Mouse (Mus musculus): ENCODE data around the gene Cyp27a1. TPM values are rescaled to one million over a fixed set of nuclear protein-coding genes. Genes with fewer than 3 reads are reported as not detected.

The Cyp27a1 gene
- polyA plus RNA-seq, 1 experiment = 9.0 TPM

GRCm38 (mm10) chr1:74736977-74737376 lies 23.6 kb downstream of the Cyp27a1 start:
- TF ChIP-seq POLR2A (IDR thresholded peaks at IDR 0.05; ENCODE audit: control insufficient read depth, low read depth, low read length) = no peak
- TF ChIP-seq CTCF (IDR thresholded peaks at IDR 0.05; ENCODE audit: control insufficient read depth, insufficient read depth, insufficient replicate concordance, low read depth, low read length) = no peak
- Histone ChIP-seq H3K27me3 (ENCODE audit: control insufficient read depth, insufficient read depth, low read length) (no peaks in the 10 kb centered on the region), H3K27ac (ENCODE audit: control insufficient read depth, insufficient read depth, low read depth, low read length) (no peak overlapping the region), H3K4me1 (ENCODE audit: control insufficient read depth, insufficient read depth, low read length) (no peaks in the 10 kb centered on the region), H3K36me3 (ENCODE audit: control insufficient read depth, insufficient read depth, low read length) (no peaks in the 10 kb centered on the region), H3K4me3 (ENCODE audit: control insufficient read depth, low read depth, low read length) (no peak overlapping the region)

GRCm38 (mm10) chr1:74737500-74737899 lies 24.1 kb downstream of the Cyp27a1 start:
- no peak for TF ChIP-seq POLR2A (IDR thresholded peaks at IDR 0.05; ENCODE audit: control insufficient read depth, low read depth, low read length)
- no peak for TF ChIP-seq CTCF (IDR thresholded peaks at IDR 0.05; ENCODE audit: control insufficient read depth, insufficient read depth, insufficient replicate concordance, low read depth, low read length)
- H3K4me3 ChIP-seq (ENCODE audit: control insufficient read depth, low read depth, low read length) = no peak overlapping the region

GRCm38 (mm10) chr1:74740846-74741245 lies 27.5 kb downstream of the Cyp27a1 start:
- no peak overlapping the region for H3K4me3 ChIP-seq (ENCODE audit: control insufficient read depth, low read depth, low read length)
- no peaks in the 10 kb centered on the region for H3K36me3 ChIP-seq (ENCODE audit: control insufficient read depth, insufficient read depth, low read length)
- no peaks in the 10 kb centered on the region for H3K27me3 ChIP-seq (ENCODE audit: control insufficient read depth, insufficient read depth, low read length)
- TF ChIP-seq CTCF (IDR thresholded peaks at IDR 0.05; ENCODE audit: control insufficient read depth, insufficient read depth, insufficient replicate concordance, low read depth, low read length) (no peak), POLR2A (IDR thresholded peaks at IDR 0.05; ENCODE audit: control insufficient read depth, low read depth, low read length) (no peak)
- H3K4me1 ChIP-seq (ENCODE audit: control insufficient read depth, insufficient read depth, low read length) = no peaks in the 10 kb centered on the region
- H3K27ac ChIP-seq (ENCODE audit: control insufficient read depth, insufficient read depth, low read depth, low read length) = no peak overlapping the region

More at GRCm38 (mm10) chr1:74737500-74737899, 24.1 kb downstream of the Cyp27a1 start:
- Histone ChIP-seq H3K27ac (ENCODE audit: control insufficient read depth, insufficient read depth, low read depth, low read length) (no peak overlapping the region), H3K27me3 (ENCODE audit: control insufficient read depth, insufficient read depth, low read length) (no peaks in the 10 kb centered on the region), H3K36me3 (ENCODE audit: control insufficient read depth, insufficient read depth, low read length) (no peaks in the 10 kb centered on the region), H3K4me1 (ENCODE audit: control insufficient read depth, insufficient read depth, low read length) (no peaks in the 10 kb centered on the region)

GRCm38 (mm10) chr1:74747335-74747734 lies 34.0 kb downstream of the Cyp27a1 start:
- H3K27me3 ChIP-seq (ENCODE audit: control insufficient read depth, insufficient read depth, low read length) = no peaks in the 10 kb centered on the region
- TF ChIP-seq CTCF (IDR thresholded peaks at IDR 0.05; ENCODE audit: control insufficient read depth, insufficient read depth, insufficient replicate concordance, low read depth, low read length) = no peak
- no peak for TF ChIP-seq POLR2A (IDR thresholded peaks at IDR 0.05; ENCODE audit: control insufficient read depth, low read depth, low read length)
- no peaks in the 10 kb centered on the region for H3K36me3 ChIP-seq (ENCODE audit: control insufficient read depth, insufficient read depth, low read length)
- H3K4me3 ChIP-seq (ENCODE audit: control insufficient read depth, low read depth, low read length) = no peak overlapping the region
- no peak overlapping the region for H3K27ac ChIP-seq (ENCODE audit: control insufficient read depth, insufficient read depth, low read depth, low read length)
- peaks cover 7% of the 10 kb centered on the region; the same call in 1 of the 2 replicates for H3K4me1 ChIP-seq (ENCODE audit: control insufficient read depth, insufficient read depth, low read length)

GRCm38 (mm10) chr1:74748643-74749271 lies 35.4 kb downstream of the Cyp27a1 start, which contains the start of gene Prkag3:
Prkag3 (minus strand) TSS chr1:74749221.
- Histone ChIP-seq H3K36me3 (ENCODE audit: control insufficient read depth, insufficient read depth, low read length) (no peaks in the 10 kb centered on the region), H3K27ac (ENCODE audit: control insufficient read depth, insufficient read depth, low read depth, low read length) (peak within 1 kb of the TSS; percentile 55), H3K4me3 (ENCODE audit: control insufficient read depth, low read depth, low read length) (no peak within 1 kb of the TSS; the same call in 1 of the 2 replicates)

GRCm38 (mm10) chr1:74749301-74749700 lies 35.9 kb downstream of the Cyp27a1 start:
- Histone ChIP-seq H3K36me3 (ENCODE audit: control insufficient read depth, insufficient read depth, low read length) (no peaks in the 10 kb centered on the region), H3K4me1 (ENCODE audit: control insufficient read depth, insufficient read depth, low read length) (peaks cover 7% of the 10 kb centered on the region; the same call in 1 of the 2 replicates), H3K4me3 (ENCODE audit: control insufficient read depth, low read depth, low read length) (no peak overlapping the region), H3K27me3 (ENCODE audit: control insufficient read depth, insufficient read depth, low read length) (no peaks in the 10 kb centered on the region), H3K27ac (ENCODE audit: control insufficient read depth, insufficient read depth, low read depth, low read length) (0 out of 2 replicates have a peak overlapping the region, but pooled peaks have one; percentile 5)
- no peak for TF ChIP-seq POLR2A (IDR thresholded peaks at IDR 0.05; ENCODE audit: control insufficient read depth, low read depth, low read length)
- TF ChIP-seq CTCF (IDR thresholded peaks at IDR 0.05; ENCODE audit: control insufficient read depth, insufficient read depth, insufficient replicate concordance, low read depth, low read length) = no peak

More at GRCm38 (mm10) chr1:74748643-74749271, 35.4 kb downstream of the Cyp27a1 start, which contains the start of gene Prkag3:
- TF ChIP-seq CTCF (IDR thresholded peaks at IDR 0.05; ENCODE audit: control insufficient read depth, insufficient read depth, insufficient replicate concordance, low read depth, low read length) (peak; percentile 52; the same call in 1 of the 2 replicates), POLR2A (IDR thresholded peaks at IDR 0.05; ENCODE audit: control insufficient read depth, low read depth, low read length) (no peak)
- H3K27me3 ChIP-seq (ENCODE audit: control insufficient read depth, insufficient read depth, low read length) = no peaks in the 10 kb centered on the region
- peaks cover 7% of the 10 kb centered on the region; the same call in 1 of the 2 replicates for H3K4me1 ChIP-seq (ENCODE audit: control insufficient read depth, insufficient read depth, low read length)

- no peaks in the 10 kb centered on the region for H3K36me3 ChIP-seq (ENCODE audit: control insufficient read depth, insufficient read depth, low read length)
- no peaks in the 10 kb centered on the region for H3K27me3 ChIP-seq (ENCODE audit: control insufficient read depth, insufficient read depth, low read length)
- peak overlapping the region; percentile 41; the same call in 1 of the 2 replicates for H3K27ac ChIP-seq (ENCODE audit: control insufficient read depth, insufficient read depth, low read depth, low read length)
- peaks cover 7% of the 10 kb centered on the region; the same call in 1 of the 2 replicates for H3K4me1 ChIP-seq (ENCODE audit: control insufficient read depth, insufficient read depth, low read length)
- TF ChIP-seq CTCF (IDR thresholded peaks at IDR 0.05; ENCODE audit: control insufficient read depth, insufficient read depth, insufficient replicate concordance, low read depth, low read length) (no peak), POLR2A (IDR thresholded peaks at IDR 0.05; ENCODE audit: control insufficient read depth, low read depth, low read length) (no peak)
- no peak overlapping the region for H3K4me3 ChIP-seq (ENCODE audit: control insufficient read depth, low read depth, low read length)
Observed at GRCm38 (mm10) chr1:74750683-74751082, 37.3 kb downstream of the Cyp27a1 start.

Data from testis, adult 2 months (tissue).